Mouse (Mus musculus): ENCODE results near the gene Nr6a1. TPM values are rescaled to one million over a fixed set of nuclear protein-coding genes. Genes with fewer than 3 reads are reported as not detected.

Gene Nr6a1
- total and polyA plus RNA-seq, 3 experiments: 5.6 to 6.1 (median 5.8) TPM

DNA sequence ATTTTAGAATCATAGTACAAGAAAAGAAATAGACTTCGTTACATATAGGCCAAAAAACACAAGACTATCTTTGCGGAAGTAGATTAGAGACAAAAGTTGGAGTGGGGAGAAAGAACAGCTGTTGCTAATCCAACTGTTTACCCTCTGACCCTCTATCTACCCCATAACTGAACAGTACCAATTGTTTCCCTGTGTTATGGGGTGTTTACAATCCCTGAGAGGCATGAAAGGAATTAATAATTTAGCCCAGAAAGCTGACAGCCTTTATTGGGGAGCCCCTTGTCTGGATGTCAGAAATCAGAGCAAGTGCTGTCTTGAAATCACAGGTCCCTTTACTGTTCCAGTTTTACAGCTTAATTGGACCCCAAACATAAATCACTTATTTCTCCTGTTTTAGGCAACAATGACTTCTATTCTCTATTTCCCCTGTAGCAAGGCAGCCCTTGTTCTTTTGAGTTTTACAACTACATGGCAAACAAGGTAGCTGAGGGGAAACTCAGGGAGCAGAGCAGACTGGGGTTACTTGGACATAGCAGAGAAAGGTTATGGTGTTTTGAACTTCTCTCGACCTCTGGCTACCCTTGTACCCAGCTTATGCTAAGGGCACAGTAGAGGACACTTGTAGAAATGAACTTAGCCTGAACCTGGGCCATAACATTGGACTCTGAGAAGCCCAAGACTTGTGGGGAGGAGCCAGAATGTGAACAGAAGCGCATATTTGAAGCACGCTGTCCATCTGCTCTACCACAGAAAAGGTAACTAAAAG lies 46.4 kb downstream of the Nr6a1 start:
- H3K27ac ChIP-seq (ENCODE audit: insufficient read depth, low read depth): no peak overlapping the region
- in situ Hi-C loops (cut with MboI; ENCODE audit: low pct_ligation_motif_present, low pct_unique_long_range_greater_than_20kb, low sequenced_read_pairs) (no loop called here), dilution Hi-C loops (cut with MboI; ENCODE audit: extremely low pct_ligation_motif_present, extremely low pct_unique_long_range_greater_than_20kb, low sequenced_read_pairs) (no loop called here)
- no peaks in the 10 kb centered on the region for H3K9me3 ChIP-seq (replicated peaks; ENCODE audit: low read length)
- H3K27me3 ChIP-seq (replicated peaks): no peaks in the 10 kb centered on the region
- no peak for DNase-seq (ENCODE audit: extremely low read depth)
- no peak overlapping the region for H3K9ac ChIP-seq (ENCODE audit: insufficient read depth, low read depth)
- H3K4me1 ChIP-seq (ENCODE audit: control insufficient read depth in 1 of 2, insufficient read depth in 2 of 2): no peaks in the 10 kb centered on the region
- TF ChIP-seq MAX (IDR thresholded peaks at IDR 0.05; ENCODE audit: low read length) (no peak), RCOR1 (conservative IDR thresholded peaks at IDR 0.05; ENCODE audit: low read depth, low read length) (no peak), SIN3A (IDR thresholded peaks at IDR 0.05; ENCODE audit: low read length) (no peak), HCFC1 (IDR thresholded peaks at IDR 0.05; ENCODE audit: low read depth, low read length) (no peak), CTCF (conservative IDR thresholded peaks at IDR 0.05 in 1 of 2, IDR thresholded peaks at IDR 0.05 in 1 of 2; ENCODE audit: low read depth in 2 of 2, low read length in 2 of 2) (no peak), TBP (conservative IDR thresholded peaks at IDR 0.05; ENCODE audit: low read depth, low read length) (no peak), MYC (IDR thresholded peaks at IDR 0.05; ENCODE audit: low read depth, low read length) (no peak), IRF4 (IDR thresholded peaks at IDR 0.05; ENCODE audit: low read depth, low read length) (no peak), CHD1 (IDR thresholded peaks at IDR 0.05; ENCODE audit: low read depth, low read length) (no peak), MEF2A (IDR thresholded peaks at IDR 0.05; ENCODE audit: borderline replicate concordance, low read depth, low read length) (no peak), USF2 (conservative IDR thresholded peaks at IDR 0.05; ENCODE audit: low read depth, low read length) (no peak), POLR2A (IDR thresholded peaks at IDR 0.05; ENCODE audit: low read depth, low read length) (no peak), ELF1 (IDR thresholded peaks at IDR 0.05; ENCODE audit: low read depth, low read length) (no peak), CHD2 (IDR thresholded peaks at IDR 0.05; ENCODE audit: low read length) (no peak), EP300 (IDR thresholded peaks at IDR 0.05; ENCODE audit: low read length) (no peak), TCF12 (IDR thresholded peaks at IDR 0.05; ENCODE audit: low read depth, low read length) (no peak), MAFK (IDR thresholded peaks at IDR 0.05; ENCODE audit: insufficient replicate concordance, low read length) (no peak), E2F4 (IDR thresholded peaks at IDR 0.05; ENCODE audit: insufficient replicate concordance, low read depth, low read length) (no peak), JUN (IDR thresholded peaks at IDR 0.05; ENCODE audit: insufficient read depth, low read depth, low read length) (no peak), SMC3 (IDR thresholded peaks at IDR 0.05; ENCODE audit: low read depth, low read length) (no peak)
- peaks cover 0 to 2% of the 10 kb centered on the region in 2 experiments for H3K36me3 ChIP-seq (replicated peaks in 1 of 2; ENCODE audit: control insufficient read depth in 1 of 2, insufficient read depth in 1 of 2, low read length in 1 of 2)
- no peak overlapping the region for H3K4me2 ChIP-seq (ENCODE audit: insufficient read depth, low read depth, poor library complexity, severe bottlenecking)
- no peak overlapping the region for H3K4me3 ChIP-seq (replicated peaks in 1 of 3; ENCODE audit: low read depth in 2 of 3, low read length in 2 of 3, poor library complexity in 1 of 3)
- no peaks in the 10 kb centered on the region for H3K79me2 ChIP-seq (replicated peaks; ENCODE audit: control insufficient read depth, extremely low read depth, insufficient read depth, poor library complexity, severe bottlenecking)

DNA sequence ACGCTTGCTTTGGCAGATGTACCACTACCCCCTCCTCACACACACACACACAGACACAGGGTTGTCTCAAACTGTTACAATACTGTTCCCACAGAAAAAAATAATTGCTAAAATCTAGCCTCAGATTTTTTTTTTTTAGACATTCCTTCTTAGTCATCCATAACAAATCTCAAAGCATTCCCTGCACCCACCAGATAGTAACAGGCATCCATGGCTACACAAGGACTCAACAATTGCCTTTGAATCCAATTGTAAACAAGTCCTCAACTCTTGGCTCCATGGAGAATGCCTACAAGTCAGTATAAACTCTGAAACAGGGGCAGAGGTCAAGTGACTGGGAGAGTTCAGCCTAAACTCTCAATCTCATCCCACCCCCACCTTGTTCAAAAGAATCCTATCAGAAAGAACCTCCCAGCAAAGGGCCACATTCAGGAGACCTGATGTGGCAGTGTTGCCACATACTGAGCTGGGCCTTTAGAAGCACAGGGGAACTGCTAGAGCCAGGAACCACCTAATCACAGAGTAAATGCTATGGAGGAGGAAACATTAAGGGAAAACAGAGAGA lies 52.9 kb downstream of the Nr6a1 start:
- H3K36me3 ChIP-seq (replicated peaks in 1 of 2; ENCODE audit: control insufficient read depth in 1 of 2, insufficient read depth in 1 of 2, low read length in 1 of 2): no peaks in the 10 kb centered on the region
- H3K79me2 ChIP-seq (replicated peaks; ENCODE audit: control insufficient read depth, extremely low read depth, insufficient read depth, poor library complexity, severe bottlenecking): no peaks in the 10 kb centered on the region
- H3K4me1 ChIP-seq (ENCODE audit: control insufficient read depth in 1 of 2, insufficient read depth in 2 of 2): peaks cover 0 to 6% of the 10 kb centered on the region in 2 experiments; a peak in 1 of 4 replicates
- in situ Hi-C loops (cut with MboI; ENCODE audit: low pct_ligation_motif_present, low pct_unique_long_range_greater_than_20kb, low sequenced_read_pairs): loop anchor here (25.0 kb wide), 1 partner anchor 212 kb away; no protein-coding TSS in a partner anchor
- no peak for DNase-seq (ENCODE audit: extremely low read depth)
- no peaks in the 10 kb centered on the region for H3K9me3 ChIP-seq (replicated peaks; ENCODE audit: low read length)
- no peak overlapping the region for H3K4me3 ChIP-seq (replicated peaks in 1 of 3; ENCODE audit: low read depth in 2 of 3, low read length in 2 of 3, poor library complexity in 1 of 3)
- no peak overlapping the region for H3K4me2 ChIP-seq (ENCODE audit: insufficient read depth, low read depth, poor library complexity, severe bottlenecking)
- TF ChIP-seq MEF2A (IDR thresholded peaks at IDR 0.05; ENCODE audit: borderline replicate concordance, low read depth, low read length) (no peak), GABPA (IDR thresholded peaks at IDR 0.05; ENCODE audit: insufficient replicate concordance, low read depth, low read length) (no peak), ZC3H11A (IDR thresholded peaks at IDR 0.05; ENCODE audit: low read depth, low read length) (no peak), USF1 (IDR thresholded peaks at IDR 0.05; ENCODE audit: low read depth, low read length) (no peak), MAZ (IDR thresholded peaks at IDR 0.05; ENCODE audit: low read depth, low read length) (no peak), EP300 (IDR thresholded peaks at IDR 0.05; ENCODE audit: low read length) (no peak), UBTF (IDR thresholded peaks at IDR 0.05; ENCODE audit: low read depth, low read length) (no peak), ZMIZ1 (IDR thresholded peaks at IDR 0.05; ENCODE audit: low read depth, low read length) (no peak), TCF12 (IDR thresholded peaks at IDR 0.05; ENCODE audit: low read depth, low read length) (no peak), IRF4 (IDR thresholded peaks at IDR 0.05; ENCODE audit: low read depth, low read length) (no peak), RAD21 (IDR thresholded peaks at IDR 0.05; ENCODE audit: low read depth, low read length) (no peak), USF2 (conservative IDR thresholded peaks at IDR 0.05; ENCODE audit: low read depth, low read length) (no peak), SMC3 (IDR thresholded peaks at IDR 0.05; ENCODE audit: low read depth, low read length) (no peak), MAFK (IDR thresholded peaks at IDR 0.05; ENCODE audit: insufficient replicate concordance, low read length) (no peak), JUND (conservative IDR thresholded peaks at IDR 0.05; ENCODE audit: low read depth, low read length) (no peak), KAT2A (IDR thresholded peaks at IDR 0.05; ENCODE audit: insufficient replicate concordance, low read length) (no peak)
- H3K27ac ChIP-seq (ENCODE audit: insufficient read depth, low read depth): no peak overlapping the region
- H3K9ac ChIP-seq (ENCODE audit: insufficient read depth, low read depth): no peak overlapping the region
- no peaks in the 10 kb centered on the region for H3K27me3 ChIP-seq (replicated peaks)
- dilution Hi-C loops (cut with MboI; ENCODE audit: extremely low pct_ligation_motif_present, extremely low pct_unique_long_range_greater_than_20kb, low sequenced_read_pairs): no loop called here
